Mouse (Mus musculus): ENCODE results near the gene Srbd1. TPM values are rescaled to one million over a fixed set of nuclear protein-coding genes. Genes with fewer than 3 reads are reported as not detected.

Srbd1 gene
- total RNA-seq, 2 experiments from 2014 or later: 16.5 to 17.0 TPM

GRCm38 (mm10) chr17:86167320-86168230 lies 22.6 kb upstream of the Srbd1 start, which contains the start of gene Prkce:
Prkce (plus strand) TSS chr17:86167785.
- Histone ChIP-seq H3K4me3 (peak within 1 kb of the TSS; percentile 95), H3K27ac (peak within 1 kb of the TSS; percentile 97)
- no peak; the same call in none of the 2 replicates for TF ChIP-seq CTCF (conservative IDR thresholded peaks at IDR 0.05)
- peak; percentile 78 to 81 for DNase-seq (ENCODE audit: low spot score in 2 of 2)

DNA sequence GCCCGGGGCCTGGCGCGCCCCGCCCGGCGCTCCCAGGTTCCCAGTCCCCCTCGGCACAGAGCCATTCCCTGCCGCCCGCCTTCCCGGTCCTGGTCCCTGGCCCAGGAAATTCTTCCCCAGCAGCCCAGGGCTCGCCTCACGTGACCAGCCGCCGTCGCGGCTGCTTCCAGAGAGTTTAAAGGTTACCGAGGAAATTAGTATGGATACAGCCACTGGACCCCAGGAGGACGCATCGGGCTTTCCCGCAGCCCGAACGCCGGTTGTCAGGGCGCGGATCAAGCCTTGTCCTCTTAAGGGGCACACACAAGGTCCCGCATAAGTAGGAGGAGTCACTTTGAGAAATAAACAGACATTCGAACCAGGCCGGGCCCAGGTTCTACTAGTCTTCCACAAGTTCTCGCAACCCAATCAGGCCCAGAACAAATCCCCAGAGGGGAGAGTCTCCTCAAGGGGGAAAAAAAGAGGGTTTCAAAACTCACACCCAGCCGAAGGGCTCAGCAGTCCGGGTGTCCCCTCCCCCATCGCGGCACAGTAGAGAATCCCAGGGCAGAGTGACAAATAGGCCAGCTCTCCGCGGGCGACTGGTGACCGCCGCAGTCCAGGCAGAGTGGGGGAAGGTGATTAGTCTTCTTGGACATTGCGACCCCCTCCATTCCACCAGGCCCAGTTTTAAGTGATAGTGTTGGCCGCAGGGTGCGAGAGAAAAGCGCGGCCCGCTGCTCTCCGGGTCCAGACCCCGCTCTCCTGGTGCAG lies 21.8 kb upstream of the Srbd1 start:
- H3K27ac ChIP-seq: peak overlapping the region; percentile 97
- no peak for TF ChIP-seq CTCF (conservative IDR thresholded peaks at IDR 0.05)
- DNase-seq (ENCODE audit: low spot score in 2 of 2): peak; percentile 62 to 66
- H3K4me3 ChIP-seq: peak overlapping the region; percentile 95

- TF ChIP-seq CTCF (conservative IDR thresholded peaks at IDR 0.05): no peak
- H3K27ac ChIP-seq: peak overlapping the region; percentile 97
- no peak for DNase-seq (ENCODE audit: low spot score in 2 of 2)
- peak overlapping the region; percentile 95 for H3K4me3 ChIP-seq
These were observed 21.1 kb upstream of the Srbd1 start for GRCm38 (mm10) chr17:86166051-86166566.

- no peak for TF ChIP-seq CTCF (conservative IDR thresholded peaks at IDR 0.05)
- no peak for DNase-seq (ENCODE audit: low spot score in 2 of 2)
- no peak overlapping the region for H3K4me3 ChIP-seq
These were observed 19.4 kb upstream of the Srbd1 start for GRCm38 (mm10) chr17:86164416-86164815.

DNA sequence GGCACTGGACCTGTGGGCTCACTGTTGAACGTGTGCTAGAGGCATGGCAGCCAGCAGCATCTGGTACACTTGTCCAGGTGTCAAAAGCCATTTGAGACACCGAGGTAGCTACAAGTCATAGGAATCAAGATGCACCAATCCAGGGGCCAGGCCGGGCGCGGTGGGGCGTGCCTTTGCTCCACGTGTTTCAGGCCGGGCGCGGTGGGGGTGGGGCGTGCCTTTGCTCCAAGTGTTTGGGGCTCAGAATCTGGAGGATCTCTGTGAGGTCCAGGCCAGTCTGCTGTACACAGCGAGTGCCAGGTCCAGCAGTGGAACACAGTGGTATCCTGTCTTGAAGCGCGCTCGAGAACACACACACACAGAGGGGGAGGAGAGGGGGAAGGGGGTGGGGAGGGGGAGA lies 17.7 kb upstream of the Srbd1 start:
- Histone ChIP-seq H3K4me3 (no peak overlapping the region), H3K27ac (no peak overlapping the region)
- DNase-seq (ENCODE audit: low spot score in 2 of 2): no peak
- no peak for TF ChIP-seq CTCF (conservative IDR thresholded peaks at IDR 0.05)

More at GRCm38 (mm10) chr17:86164416-86164815, 19.4 kb upstream of the Srbd1 start:
- no peak overlapping the region for H3K27ac ChIP-seq

- no peak for TF ChIP-seq CTCF (conservative IDR thresholded peaks at IDR 0.05)
- Histone ChIP-seq H3K27ac (no peak overlapping the region), H3K4me3 (no peak overlapping the region)
- no peak for DNase-seq (ENCODE audit: low spot score in 2 of 2)
These were observed 12.0 kb upstream of the Srbd1 start for GRCm38 (mm10) chr17:86156999-86157398.

GRCm38 (mm10) chr17:86150867-86151348 lies 5.9 kb upstream of the Srbd1 start:
- TF ChIP-seq CTCF (conservative IDR thresholded peaks at IDR 0.05): no peak
- Histone ChIP-seq H3K4me3 (no peak overlapping the region), H3K27ac (no peak overlapping the region)
- DNase-seq (ENCODE audit: low spot score in 2 of 2): peak; percentile 59 to 78

DNA sequence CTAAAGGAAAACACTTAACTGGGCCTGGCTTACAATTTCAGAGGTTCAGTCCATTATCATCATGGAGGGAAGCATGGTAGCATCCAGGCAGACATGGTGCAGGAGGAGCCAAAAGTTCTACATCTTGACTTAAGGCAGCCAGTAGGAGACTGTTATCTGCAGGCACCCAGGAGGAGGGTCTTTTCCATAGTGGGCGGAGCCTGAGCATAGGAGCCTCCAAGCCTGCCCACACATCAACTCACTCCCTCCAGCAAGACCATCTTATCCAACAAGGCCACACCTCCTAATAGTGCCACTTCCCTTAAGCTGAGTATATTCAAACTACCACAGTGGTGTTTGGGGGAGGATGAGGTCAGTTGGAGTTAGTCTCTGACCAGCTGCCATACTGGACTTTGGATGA lies 4.8 kb upstream of the Srbd1 start:
- H3K4me3 ChIP-seq: no peak overlapping the region
- DNase-seq (ENCODE audit: low spot score in 2 of 2): no peak
- TF ChIP-seq CTCF (conservative IDR thresholded peaks at IDR 0.05): no peak
- H3K27ac ChIP-seq: no peak overlapping the region

GRCm38 (mm10) chr17:86144537-86145078 lies 367 bp downstream of the Srbd1 start:
- Histone ChIP-seq H3K4me3 (peak overlapping the region; percentile 88), H3K27ac (peak overlapping the region; percentile 77)
- DNase-seq (ENCODE audit: low spot score in 2 of 2): no peak
- TF ChIP-seq CTCF (conservative IDR thresholded peaks at IDR 0.05): no peak

- Histone ChIP-seq H3K4me3 (no peak overlapping the region), H3K27ac (no peak overlapping the region)
- peak; percentile 64 for TF ChIP-seq CTCF (conservative IDR thresholded peaks at IDR 0.05)
- DNase-seq (ENCODE audit: low spot score in 2 of 2): no peak
These were observed 9.1 kb downstream of the Srbd1 start for GRCm38 (mm10) chr17:86135835-86136234.

DNA sequence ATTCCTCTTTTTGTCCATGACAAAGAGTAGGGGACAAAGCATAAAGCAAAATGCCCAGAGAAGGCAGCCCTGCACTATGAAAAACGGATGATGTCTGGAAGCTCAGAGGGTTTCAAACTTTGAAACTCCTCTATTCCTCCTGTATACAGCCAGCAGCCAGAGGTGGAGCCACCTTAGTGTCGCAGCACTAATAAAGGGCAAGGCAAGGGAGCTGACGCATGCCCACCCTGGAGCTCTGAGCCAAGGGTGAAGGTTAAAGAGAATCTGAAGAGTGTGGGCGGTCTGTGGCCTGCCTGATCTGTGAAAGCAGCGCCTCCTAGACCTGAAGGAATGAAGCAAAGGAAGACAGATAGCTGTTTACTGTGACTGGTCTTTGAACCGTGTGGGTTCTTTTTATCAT lies 10.5 kb downstream of the Srbd1 start:
- TF ChIP-seq CTCF (conservative IDR thresholded peaks at IDR 0.05): no peak
- H3K27ac ChIP-seq: no peak overlapping the region
- no peak for DNase-seq (ENCODE audit: low spot score in 2 of 2)

DNA sequence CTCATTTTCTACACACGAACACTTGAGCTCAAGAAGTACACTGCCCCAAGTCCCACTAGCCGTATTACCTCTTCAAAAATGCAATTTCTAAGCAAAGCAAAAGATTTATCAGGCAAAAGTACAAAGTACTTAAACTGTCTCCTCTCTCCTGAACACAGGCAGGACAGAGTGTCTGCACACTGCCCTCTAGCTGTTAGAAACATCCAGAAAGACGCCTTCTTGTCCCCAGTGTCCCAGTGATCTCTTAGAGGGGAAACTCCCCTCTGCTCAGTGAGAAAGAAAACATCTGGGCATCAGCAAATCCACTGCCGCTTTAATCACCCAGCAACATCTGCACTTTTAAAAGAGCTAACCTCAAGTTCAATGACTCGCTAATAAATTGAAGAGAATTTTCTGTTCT lies 12.4 kb downstream of the Srbd1 start:
- TF ChIP-seq CTCF (conservative IDR thresholded peaks at IDR 0.05): peak; percentile 67
- H3K4me3 ChIP-seq: no peak overlapping the region
- H3K27ac ChIP-seq: no peak overlapping the region
- no peak for DNase-seq (ENCODE audit: low spot score in 2 of 2)

More for the DNA sequence above, 10.5 kb downstream of the Srbd1 start:
- H3K4me3 ChIP-seq: no peak overlapping the region

Measured in layer of hippocampus, adult 2 months (tissue).